Mouse (Mus musculus): Measurements from ENCODE around the gene Fam71a. TPM values are rescaled to one million over a fixed set of nuclear protein-coding genes. Genes with fewer than 3 reads are reported as not detected.

Gene Fam71a
- not detected for total RNA-seq (2021)
- long read RNA-seq, experiment 1: 0 reads
- long read RNA-seq, experiment 2: 0 reads

GRCm38 (mm10) chr1:191164717-191165116 lies at the start of gene Fam71a:
Fam71a (minus strand) TSS chr1:191164817.
- DNase-seq: no peak
- intact Hi-C loops (cut with DNase I): no loop called here

GRCm38 (mm10) chr1:191211096-191211495 lies 46.5 kb upstream of the Fam71a start:
- no peak for DNase-seq
- intact Hi-C loops (cut with DNase I): no loop called here

- DNase-seq: no peak
- intact Hi-C loops (cut with DNase I): no loop called here
Measured at GRCm38 (mm10) chr1:191205791-191206190, 41.2 kb upstream of the Fam71a start.

- intact Hi-C loops (cut with DNase I): no loop called here
- DNase-seq: no peak
Measured at GRCm38 (mm10) chr1:191204876-191205275, 40.3 kb upstream of the Fam71a start.

- DNase-seq: no peak
- intact Hi-C loops (cut with DNase I): no loop called here
Measured at GRCm38 (mm10) chr1:191203496-191203895, 38.9 kb upstream of the Fam71a start.

GRCm38 (mm10) chr1:191202208-191202952 lies 37.8 kb upstream of the Fam71a start:
- intact Hi-C loops (cut with DNase I): no loop called here
- no peak for DNase-seq

GRCm38 (mm10) chr1:191200816-191201602 lies 36.4 kb upstream of the Fam71a start:
- intact Hi-C loops (cut with DNase I): no loop called here
- no peak for DNase-seq

GRCm38 (mm10) chr1:191197916-191198315 lies 33.3 kb upstream of the Fam71a start:
- intact Hi-C loops (cut with DNase I): loop anchor here (5.0 kb wide), 1 partner anchor 74 kb away; no protein-coding TSS in a partner anchor
- DNase-seq: no peak

- no peak for DNase-seq
- intact Hi-C loops (cut with DNase I): loop anchor here (5.0 kb wide), 1 partner anchor 76 kb away; no protein-coding TSS in a partner anchor
Measured at GRCm38 (mm10) chr1:191196016-191196415, 31.4 kb upstream of the Fam71a start.

GRCm38 (mm10) chr1:191193657-191194424 lies 29.2 kb upstream of the Fam71a start:
- DNase-seq: peak in 1 of 2 experiments; percentile 10
- intact Hi-C loops (cut with DNase I): no loop called here

GRCm38 (mm10) chr1:191192751-191193150 lies 28.1 kb upstream of the Fam71a start:
- DNase-seq: no peak
- intact Hi-C loops (cut with DNase I): no loop called here

GRCm38 (mm10) chr1:191192213-191192612 lies 27.6 kb upstream of the Fam71a start:
- intact Hi-C loops (cut with DNase I): no loop called here
- DNase-seq: no peak

- no peak for DNase-seq
Measured at GRCm38 (mm10) chr1:191189671-191190372, 25.2 kb upstream of the Fam71a start.

GRCm38 (mm10) chr1:191186386-191186770 lies 21.8 kb upstream of the Fam71a start:
- intact Hi-C loops (cut with DNase I): no loop called here

More at GRCm38 (mm10) chr1:191189671-191190372, 25.2 kb upstream of the Fam71a start:
- intact Hi-C loops (cut with DNase I): no loop called here

GRCm38 (mm10) chr1:191185761-191186385 lies 21.3 kb upstream of the Fam71a start:
- DNase-seq: no peak
- intact Hi-C loops (cut with DNase I): no loop called here

More at GRCm38 (mm10) chr1:191186386-191186770, 21.8 kb upstream of the Fam71a start:
- peak in 1 of 2 experiments; percentile 9 for DNase-seq

GRCm38 (mm10) chr1:191184841-191185251 lies 20.2 kb upstream of the Fam71a start:
- peak; percentile 15 to 29 for DNase-seq
- intact Hi-C loops (cut with DNase I): no loop called here

GRCm38 (mm10) chr1:191184066-191184815 lies 19.6 kb upstream of the Fam71a start:
- DNase-seq: no peak
- intact Hi-C loops (cut with DNase I): no loop called here

- peak; percentile 97 to 99 for DNase-seq
- intact Hi-C loops (cut with DNase I): loop anchor here (2.0 kb wide), 1 partner anchor 41 kb away; no protein-coding TSS in a partner anchor
Measured at GRCm38 (mm10) chr1:191183163-191184065, 18.8 kb upstream of the Fam71a start.

Data from gastrocnemius, postnatal 36 days (tissue).